Mouse (Mus musculus) spleen, embryonic (tissue): Measurements from ENCODE around the gene Dzip1.

Experiments
- CTCF ChIA-PET: fragments of 350-600 bp; sonication (Branson Sonifier 250); formaldehyde crosslinking; loops from one replicate; lab custom pipeline; 2022; lab: Charles Lee

The Dzip1 gene

DNA sequence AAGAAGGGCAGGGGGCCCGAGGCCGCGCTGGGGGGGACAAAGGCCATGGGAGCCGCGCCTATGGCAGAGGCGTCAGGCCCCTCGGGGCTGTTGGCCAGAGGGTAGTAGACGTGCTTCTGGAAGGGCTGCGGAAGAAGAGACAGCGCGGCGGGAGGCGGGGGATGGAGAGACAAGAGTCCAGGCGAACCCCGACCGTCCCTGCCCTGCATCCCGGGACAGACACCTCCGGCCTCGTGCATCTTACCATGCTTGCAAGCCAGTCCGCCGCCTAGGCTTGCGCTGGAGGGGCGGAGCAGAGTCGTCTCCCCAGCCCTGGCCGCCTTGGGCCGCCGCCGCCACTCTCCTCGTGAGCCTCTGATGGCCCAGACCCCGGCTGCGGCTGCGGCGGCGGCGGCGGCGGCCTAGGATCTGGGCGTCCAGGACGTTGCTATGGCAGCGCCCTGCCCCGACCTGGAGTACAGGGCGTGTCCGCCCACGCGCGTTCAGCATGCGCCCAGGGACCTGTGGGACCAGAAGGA lies 2.5 kb downstream of the Dzip1 start:
- CTCF ChIA-PET, result no interaction called here

DNA sequence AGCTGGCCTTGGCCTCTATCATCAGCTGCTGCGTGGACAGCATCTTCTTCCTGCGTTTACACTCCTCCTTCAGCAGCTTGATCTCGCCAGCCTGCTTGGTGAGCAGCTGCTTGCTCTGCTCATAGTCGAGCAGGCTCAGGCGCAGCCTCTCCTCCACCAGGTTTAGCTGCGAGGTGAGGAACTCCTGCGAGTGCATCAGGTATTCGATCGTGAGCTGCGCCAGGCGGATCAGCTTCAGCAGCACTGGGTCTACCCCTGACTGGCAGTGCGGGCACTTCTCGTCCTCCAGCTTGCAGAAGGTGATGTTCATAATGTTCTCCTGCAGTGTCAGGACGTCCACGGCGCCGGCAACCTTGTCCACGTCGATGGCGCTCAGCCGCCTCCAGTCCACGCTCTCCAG lies 3.0 kb downstream of the Dzip1 start:
- CTCF ChIA-PET, result no interaction called here

DNA sequence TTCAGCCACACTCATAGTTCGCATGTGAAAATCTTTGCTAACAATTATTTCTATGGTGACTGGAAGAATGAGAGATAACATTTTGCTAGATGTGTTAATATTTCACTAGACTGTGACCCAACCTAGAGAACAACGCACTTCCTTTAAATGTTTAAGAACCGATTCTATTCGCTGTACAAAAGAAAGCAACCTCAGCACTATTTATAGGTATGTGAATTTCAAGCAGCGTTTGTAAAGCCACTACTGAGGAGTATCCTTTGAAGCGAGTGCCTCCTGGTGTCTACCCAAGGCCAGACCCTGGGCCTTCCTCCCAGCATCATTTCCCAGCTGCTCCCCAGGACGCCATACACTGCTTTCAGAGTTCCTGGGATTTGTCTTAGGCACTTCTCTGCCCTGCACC lies 4.6 kb downstream of the Dzip1 start:
- CTCF ChIA-PET, result no interaction called here

DNA sequence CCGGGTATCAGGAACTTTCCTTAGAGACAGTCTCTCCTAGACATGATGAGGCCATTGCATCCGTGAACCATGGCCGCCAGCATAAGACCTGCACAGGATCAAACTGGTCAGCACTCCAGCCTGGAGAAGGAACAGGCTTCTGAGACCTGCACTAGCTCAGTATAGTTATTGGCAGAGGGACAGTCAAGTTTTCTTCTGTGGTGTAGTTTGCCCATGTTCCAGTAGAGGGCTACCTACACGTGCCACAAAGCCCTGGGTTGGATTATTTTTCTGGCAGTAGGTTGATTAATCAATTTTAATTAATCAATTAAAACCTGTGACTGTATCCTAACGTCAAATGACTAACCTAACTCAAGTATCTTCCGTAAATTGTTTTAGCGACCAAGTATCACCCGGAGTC lies 6.2 kb downstream of the Dzip1 start:
- CTCF ChIA-PET, result interaction anchor here (0.6 kb wide), 1 partner anchor 185 kb away, joined by 9 read pairs; no protein-coding TSS in a partner anchor

DNA sequence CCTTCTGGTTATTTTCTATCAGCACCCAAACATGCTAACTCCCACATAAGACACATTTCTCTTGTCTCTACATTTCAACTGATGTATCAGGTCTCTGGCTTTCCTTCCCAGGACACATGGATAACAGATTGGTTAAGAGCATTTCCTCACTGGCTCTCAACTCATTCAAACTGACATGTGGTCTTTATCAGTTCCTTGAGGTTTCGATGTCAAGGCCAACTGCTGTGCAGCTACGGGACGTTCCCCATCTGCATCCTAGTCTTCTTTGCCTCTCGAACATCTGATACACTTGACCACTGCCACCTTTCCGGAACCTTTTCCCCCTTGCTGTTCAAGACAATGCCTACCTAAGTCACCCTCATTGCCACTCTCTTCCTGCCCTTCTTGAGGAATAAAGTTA lies 11.6 kb downstream of the Dzip1 start:
- CTCF ChIA-PET, result no interaction called here

DNA sequence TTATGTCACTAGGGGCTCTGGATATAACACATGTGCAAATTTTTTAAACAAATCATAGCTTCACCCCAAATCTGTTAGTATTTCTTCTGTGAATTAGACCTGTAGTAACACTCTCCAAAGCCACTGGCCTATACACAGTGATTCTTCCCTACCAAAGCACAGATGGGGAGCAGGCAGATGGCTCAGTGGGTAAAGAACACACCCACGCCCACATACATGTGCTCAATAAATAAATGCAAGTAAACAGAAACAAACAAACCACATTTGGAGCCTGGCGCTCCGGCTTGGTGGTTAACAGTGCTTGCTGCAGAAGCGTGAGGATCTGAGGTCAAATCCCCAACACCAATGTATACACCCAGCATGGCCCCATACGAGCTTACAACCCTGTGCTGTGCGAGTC lies 13.7 kb downstream of the Dzip1 start:
- CTCF ChIA-PET, result no interaction called here

DNA sequence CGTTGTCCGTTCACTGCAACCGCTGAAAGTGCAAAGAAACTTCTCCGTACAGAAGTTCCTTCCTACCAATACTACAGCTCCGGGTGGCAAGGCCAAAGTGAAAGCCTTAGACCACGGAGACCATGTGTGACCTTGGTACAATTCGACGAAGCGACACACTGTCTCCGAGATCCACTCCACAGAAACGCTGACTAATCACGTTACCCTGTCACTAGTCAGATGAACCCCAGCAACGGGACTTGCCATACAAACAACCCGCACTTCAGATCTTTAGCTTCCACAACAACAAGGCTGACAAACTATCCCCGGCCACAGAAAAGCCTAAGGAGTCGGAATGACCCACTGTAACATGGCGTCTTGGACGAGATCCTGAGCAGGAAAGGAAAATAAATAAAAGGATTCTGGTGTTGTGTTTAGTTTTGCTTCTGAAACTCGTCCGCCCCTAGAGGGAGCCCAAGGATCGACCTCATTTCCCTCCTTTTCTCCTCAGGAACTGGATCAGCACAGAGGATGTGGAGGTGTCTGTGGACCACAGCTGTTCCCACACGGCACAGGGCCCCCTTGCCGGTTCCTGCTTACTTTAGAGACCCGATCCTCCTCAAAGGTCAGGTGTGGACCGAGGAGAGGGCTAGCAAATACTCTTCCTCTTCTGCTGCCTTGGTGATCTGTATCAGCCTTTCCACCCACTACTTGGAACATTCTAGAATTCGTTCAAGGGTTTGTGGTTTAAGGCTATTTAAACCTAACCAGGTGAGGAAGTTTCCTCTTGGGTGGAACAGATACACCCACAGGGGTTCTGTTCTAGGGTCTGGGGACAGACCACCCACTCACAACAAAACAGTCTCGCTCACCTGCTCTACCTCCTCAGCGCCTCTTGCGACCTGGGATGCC lies 14.7 kb downstream of the Dzip1 start:
- CTCF ChIA-PET, result no interaction called here

DNA sequence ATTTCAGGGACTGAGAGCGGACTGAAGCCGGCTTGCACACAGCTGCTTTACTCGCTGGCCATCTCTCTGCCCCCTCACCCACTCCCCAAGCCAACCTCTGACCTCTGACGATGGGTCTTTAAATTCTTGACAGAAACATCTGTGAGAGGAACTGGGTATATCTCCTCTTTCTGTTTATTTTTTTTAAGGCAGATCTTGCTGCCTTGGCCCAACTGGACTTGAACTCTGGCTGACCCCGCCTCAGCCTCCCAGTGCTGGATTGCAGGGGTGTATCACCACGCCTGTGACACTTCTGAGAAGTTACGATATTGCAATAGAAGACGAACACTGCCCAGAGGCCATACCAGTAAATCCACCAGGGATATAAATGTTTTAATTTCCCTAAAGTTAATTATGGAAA lies 15.4 kb downstream of the Dzip1 start:
- CTCF ChIA-PET, result no interaction called here

DNA sequence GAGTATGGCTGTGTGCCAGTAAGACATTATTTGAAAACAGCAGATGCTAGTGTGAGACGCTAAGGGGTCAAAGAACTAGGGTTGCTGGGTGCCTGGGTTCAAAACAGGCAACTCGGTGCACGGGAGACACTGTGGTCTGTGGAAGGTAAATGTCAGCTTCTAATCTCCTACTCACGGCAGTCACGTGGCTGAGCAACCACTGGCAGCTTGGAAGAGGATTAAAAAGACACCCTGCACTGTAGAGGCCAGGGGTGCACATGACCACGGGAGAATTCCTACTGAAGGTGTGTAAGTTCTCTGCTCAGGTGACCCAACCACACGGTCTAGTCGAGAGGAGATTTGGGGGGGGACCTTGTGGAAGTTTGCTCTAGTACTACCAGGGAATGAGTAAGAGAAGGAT lies 17.7 kb downstream of the Dzip1 start:
- CTCF ChIA-PET, result no interaction called here

DNA sequence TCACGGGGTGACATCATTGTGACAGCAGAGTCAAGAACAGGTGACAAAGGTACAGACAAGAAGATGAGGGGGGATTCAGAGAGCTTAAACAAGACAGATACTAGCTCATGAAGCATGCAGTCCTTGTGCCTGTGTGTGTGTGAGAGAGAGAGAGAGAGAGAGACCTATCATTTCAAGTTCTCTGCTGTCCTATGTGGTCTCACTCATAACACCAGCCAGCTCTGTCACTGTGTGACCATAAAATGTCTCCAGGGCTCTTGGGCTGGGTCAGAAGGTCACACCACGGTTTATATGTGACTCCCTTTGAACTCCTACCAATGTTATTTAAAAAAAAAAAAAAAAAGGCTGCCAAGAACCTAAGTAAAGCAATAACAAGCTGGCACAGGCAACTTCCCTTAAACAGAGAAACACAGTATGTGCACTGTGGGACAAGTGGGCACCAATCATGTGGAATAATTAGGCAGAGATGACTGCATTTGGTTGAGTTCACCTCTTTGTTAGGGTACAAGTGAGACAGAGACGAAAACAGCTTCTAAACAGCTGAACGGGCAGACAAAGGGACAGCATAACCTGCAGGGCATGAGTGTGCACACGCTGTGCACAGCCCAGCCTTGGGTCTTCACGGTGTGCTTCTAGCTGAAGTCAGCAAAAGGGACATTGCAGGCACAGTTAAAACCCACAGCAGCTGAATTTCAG lies 21.2 kb downstream of the Dzip1 start:
- CTCF ChIA-PET, result no interaction called here

DNA sequence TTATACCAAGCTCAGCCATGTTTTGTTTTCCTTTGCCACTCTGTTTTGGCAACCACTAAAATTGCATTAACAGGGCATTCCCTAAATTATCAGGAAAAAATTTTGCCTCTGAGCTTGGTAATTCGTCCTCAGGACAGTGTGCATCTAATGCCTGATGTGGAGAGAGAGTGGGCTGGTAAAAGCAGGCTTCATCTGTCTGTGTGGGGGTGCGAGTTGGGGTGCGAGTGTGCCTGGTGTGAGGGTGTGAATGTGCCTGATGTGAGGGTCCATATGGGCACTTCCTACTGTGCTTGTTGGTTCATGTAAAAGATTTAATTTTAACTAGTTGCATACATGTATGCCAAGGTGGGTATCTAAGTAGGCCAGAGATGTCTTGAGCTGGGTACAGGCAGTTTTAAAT lies 21.9 kb downstream of the Dzip1 start:
- CTCF ChIA-PET, result no interaction called here

DNA sequence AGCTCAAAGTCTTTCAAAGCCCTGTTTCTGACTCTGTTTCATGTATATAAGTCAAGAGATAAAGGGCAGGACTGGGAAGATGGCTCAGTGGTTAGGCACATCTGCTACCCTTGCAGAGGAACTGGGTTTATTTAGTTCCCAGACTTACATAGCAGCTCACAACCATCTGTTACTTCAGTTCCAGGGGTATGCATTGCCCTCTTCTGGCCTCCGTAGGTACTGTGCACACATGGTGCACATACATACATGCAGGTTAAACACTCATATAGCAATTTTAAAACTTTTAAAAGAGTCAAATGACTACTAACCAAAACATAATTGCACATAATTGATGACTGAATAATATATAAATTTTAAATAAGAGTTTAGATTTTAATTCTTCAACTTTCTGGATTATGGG lies 24.3 kb downstream of the Dzip1 start:
- CTCF ChIA-PET, result interaction anchor here (1.3 kb wide), 1 partner anchor 8 kb away, joined by 4 read pairs; no protein-coding TSS in a partner anchor

DNA sequence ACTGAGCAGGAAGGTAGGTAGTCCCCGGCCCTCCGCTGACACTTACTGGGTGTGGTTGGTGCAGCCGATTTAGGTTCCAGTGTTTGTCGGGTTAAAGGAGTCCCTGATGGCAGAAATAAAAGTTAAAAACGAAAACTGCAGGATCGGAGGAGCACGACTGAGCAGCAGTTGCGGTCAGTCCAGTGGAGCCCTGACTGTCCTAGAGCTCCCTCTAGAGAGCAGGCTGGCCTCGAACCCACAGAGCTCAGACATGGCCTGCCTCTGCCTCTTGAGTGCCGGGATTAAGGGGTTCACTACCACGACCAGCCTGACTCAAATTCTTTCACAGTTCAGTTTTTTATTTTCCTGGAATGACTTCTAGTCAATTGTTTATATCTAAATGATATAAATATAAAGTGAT lies 25.3 kb downstream of the Dzip1 start:
- CTCF ChIA-PET, result no interaction called here

DNA sequence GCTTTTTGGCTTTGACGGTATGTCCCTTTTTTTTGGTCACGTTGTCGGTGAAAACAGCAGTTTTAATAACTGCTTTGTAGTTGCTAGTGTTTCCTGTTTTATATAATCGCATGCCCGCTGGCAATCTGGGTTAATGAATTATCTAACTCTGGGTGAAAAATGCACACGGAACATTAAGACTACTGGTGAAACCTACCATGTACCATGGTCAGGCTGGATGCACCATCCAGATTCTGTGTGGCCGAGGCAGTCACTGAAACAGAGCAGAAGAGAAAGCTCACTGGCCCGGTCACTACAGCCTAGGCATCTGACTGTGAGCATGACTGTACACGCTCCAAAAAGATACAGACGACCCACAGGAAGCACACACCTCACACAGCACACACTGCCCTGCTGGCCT lies 29.6 kb downstream of the Dzip1 start:
- CTCF ChIA-PET, result no interaction called here

DNA sequence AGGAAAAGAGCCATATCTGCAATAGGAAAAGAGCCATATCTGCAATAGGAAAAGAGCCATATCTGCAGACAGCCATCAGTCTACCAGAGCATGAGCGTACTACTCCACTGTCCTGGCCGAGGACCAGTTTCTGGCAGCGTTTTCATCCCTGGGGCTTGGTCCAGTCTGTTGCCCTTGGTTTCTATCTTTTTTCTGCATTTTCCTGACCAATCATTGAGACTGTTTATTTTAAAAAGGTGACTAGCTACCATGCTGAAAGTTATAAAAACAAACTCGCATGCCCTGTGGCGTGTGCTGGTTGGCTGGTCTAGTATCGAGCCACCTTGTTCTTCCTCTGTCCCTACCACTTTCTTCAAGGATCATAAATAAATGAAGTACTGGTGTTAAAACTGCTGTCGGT lies 30.0 kb downstream of the Dzip1 start:
- CTCF ChIA-PET, result no interaction called here

DNA sequence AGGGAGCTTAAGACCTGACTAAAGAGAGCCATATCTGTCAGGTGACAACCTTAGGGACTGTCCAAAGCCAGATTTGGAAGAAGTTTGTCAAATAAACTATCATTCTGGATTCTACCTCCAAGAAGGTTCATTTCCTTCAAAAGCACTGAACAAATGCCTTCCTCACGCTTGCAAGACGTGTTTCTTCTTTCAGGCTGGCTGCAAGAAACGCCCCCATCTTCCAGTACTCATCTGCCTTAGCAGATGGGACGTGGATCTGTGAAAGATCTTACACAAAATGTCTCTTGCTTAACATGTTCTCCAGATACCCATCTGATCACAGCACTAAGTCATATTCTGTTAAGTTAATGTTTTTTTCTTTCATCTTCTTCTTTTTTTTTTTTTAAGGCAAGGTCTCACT lies 35.2 kb downstream of the Dzip1 start:
- CTCF ChIA-PET, result interaction anchor here (0.6 to 0.7 kb wide), 2 partner anchors 25 to 148 kb away, joined by 3 to 12 read pairs; no protein-coding TSS in a partner anchor

DNA sequence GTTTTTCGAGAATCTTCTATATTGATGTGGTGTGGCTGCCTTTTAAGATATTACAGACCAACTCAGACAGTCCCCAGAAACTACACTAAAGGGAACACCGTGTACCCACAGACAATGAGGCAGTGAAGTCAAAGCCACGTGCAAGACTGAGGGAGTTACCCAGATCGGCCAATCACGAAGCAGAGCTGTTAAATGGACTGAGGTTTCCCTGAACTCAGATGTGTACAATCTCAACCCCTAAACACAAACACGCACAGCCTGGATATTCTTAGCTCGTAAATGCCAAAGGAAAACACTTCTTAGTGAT lies 41.1 kb downstream of the Dzip1 start:
- CTCF ChIA-PET, result no interaction called here

DNA sequence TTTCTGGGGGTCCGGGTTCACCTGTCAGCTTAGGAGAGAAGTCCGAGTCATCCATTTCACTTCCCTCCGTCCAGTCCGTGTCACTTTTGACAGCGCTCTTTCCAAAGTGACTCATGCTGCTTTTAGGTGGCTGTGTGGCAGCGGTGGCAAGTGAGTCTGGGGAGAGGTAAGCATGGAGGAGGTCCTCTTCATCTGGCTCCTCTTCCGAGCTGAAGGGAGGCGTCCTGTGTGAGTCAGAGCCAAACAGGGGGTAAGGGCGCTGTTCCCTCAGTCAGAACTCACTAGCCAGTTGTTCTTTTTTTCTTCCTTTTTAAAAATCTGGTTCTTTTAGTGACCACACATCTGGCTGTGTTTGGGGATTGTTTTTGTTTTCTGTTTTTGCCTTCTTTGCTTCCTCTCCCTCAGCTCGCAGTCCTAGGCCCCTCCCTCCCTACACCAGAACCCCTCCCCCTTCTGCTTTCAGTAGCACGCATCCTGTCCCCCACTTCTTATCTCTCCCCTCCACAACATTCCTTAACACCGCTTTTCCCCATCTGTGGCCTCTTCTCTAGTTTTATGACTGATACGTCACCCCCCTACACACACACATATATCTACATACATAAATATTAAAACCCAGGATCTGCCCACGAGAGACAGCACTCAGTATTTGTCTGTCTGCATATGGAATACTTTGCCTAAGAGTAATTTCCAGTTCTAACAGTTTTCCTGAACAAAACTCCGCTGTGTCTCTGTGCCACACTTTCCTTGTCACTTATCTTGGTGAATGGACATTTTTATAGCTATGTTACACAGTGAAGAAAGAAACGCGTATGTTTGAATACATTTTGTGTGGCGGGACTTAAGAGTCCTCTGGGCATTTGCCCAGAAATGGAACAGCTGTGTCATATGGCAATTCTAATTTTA lies 41.7 kb downstream of the Dzip1 start:
- CTCF ChIA-PET, result no interaction called here

DNA sequence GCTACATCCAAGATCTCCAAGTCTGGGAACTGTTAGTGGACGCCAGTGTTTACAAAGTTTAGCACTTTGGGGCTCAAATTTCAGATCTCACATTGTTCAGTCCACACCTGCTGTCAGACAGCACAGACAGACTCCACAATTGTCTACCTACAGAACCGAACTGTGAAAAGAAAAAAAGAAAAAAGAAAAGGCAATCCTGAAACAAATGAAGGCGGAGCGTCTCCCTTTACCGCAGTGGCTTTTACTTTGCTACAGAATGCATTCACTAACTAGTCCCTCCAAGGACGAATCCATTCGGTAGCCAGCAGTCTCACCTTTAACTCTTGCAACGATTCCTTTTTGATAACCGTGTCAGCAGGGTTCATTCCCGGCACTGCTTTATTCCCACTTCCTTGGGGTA lies 44.6 kb downstream of the Dzip1 start:
- CTCF ChIA-PET, result no interaction called here

DNA sequence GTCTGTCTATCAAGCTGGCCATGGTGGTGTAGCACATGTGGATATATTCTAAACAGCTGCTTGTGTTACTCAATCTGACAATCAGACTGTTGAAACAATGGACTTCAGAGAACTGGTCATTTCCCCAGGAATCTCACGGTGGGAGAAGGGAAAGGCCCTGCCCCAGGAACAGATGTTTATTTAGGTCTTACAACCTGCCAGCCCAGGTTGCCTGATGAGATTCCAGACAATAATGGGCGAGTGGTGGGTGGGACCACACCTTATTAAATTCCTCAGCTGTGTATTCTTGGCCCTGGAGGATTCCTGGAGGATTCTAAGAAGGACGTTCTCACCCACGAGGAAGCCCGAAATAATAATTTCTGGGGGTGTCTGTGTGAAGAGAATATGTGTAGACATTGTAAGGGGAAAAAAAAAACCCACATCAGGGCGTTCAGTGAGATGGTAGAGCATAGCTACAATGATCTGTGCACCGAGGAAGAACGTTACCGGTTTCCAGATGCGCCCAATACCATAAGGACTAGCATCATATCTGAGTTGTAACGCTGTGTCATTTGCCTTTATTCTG lies 46.8 kb downstream of the Dzip1 start:
- CTCF ChIA-PET, result no interaction called here

DNA sequence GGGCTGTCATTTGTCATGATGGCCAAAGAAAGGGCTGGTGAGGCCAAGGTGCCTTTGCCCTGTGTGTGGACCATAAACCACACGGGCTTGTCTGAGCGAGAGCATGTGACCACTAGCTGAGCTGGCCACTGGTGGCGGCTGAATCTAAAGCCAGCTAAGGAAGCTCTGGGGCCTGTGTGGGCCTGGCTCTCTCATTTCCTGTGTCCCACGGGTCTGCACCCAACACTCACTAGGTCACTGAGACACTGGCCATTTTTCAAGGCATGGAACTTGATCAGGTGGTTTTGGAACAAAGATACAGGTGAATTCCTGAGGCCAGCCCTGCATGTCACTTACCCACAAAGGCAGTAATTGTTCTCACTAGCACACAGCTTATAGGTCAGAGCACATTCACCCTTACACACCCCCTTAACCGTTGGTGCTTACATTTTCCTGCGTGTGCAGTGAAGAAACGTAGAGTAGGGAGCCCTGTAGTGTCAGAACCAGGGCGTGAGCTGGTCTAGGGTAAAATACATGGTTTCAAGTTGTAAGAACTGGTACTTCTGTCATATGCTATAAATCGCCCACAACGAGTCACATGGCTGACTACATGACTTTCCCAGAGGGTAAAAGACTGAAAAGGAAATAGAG lies 50.4 kb downstream of the Dzip1 start:
- CTCF ChIA-PET, result no interaction called here
